Mouse (Mus musculus): ENCODE measurements around the gene Skap2. TPM values are rescaled to one million over a fixed set of nuclear protein-coding genes. Genes with fewer than 3 reads are reported as not detected.

Gene Skap2
- polyA plus RNA-seq, 1 experiment from 2014 or later = 30.3 TPM

DNA sequence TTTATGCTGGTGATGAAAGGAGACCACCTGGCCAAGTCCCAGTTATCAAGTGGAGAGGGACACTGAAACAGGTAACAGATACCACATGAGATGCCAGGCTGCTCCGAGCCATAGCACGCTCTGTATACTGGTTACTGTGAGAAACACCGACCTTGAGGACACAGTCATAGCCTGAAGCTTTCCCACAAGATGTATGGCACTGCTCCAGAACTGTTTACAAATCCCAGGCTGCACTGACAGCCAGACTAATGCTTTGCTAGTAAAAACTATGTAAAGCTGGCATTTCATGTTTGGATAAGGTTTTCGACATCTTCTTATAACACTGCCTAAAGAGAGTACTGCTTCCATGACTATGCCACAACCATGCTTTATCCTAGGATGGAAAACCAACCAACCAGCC, 90.5 kb downstream of the Skap2 start:
- H3K4me1 ChIP-seq (ENCODE audit: control insufficient read depth, insufficient read depth, low read depth, low read length) = no peaks in the 10 kb centered on the region
- H3K4me2 ChIP-seq (ENCODE audit: low read length) = no peak overlapping the region
- 78% methylated on average over 4 of the region's 4 CpGs for WGBS
- no peak overlapping the region for H3K27ac ChIP-seq (ENCODE audit: low read depth, low read length)
- no peak overlapping the region for H3K4me3 ChIP-seq (ENCODE audit: low read length)
- no peaks in the 10 kb centered on the region for H3K36me3 ChIP-seq (ENCODE audit: control insufficient read depth, insufficient read depth, low read length)
- no peaks in the 10 kb centered on the region for H3K27me3 ChIP-seq (replicated peaks; ENCODE audit: control insufficient read depth, insufficient read depth, low read length)
- no peaks in the 10 kb centered on the region for H3K9me3 ChIP-seq (ENCODE audit: control insufficient read depth, low read length)
- no peak for ATAC-seq
- no peak overlapping the region for H3K9ac ChIP-seq (ENCODE audit: low read depth, low read length)

DNA sequence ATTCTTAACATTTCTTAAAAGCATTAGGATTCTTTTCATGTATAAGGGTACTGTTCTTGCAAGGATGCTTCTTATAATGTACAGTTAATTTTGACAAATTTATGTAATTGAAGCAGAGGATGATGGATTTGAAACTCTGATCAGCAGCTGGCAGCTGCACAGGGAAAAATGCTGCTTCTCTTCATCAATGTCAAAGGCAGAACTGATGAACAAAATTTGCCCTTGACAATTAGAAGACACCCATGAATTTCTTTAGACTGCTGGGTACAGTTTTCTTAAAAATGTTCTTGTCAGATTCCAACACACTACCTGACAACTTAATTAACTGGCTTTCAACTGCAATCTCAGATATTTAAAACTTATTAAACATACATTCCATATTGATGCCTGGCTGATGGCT, 103.9 kb downstream of the Skap2 start:
- H3K9me3 ChIP-seq (ENCODE audit: control insufficient read depth, low read length) = no peaks in the 10 kb centered on the region
- no peaks in the 10 kb centered on the region for H3K27me3 ChIP-seq (replicated peaks; ENCODE audit: control insufficient read depth, insufficient read depth, low read length)
- H3K9ac ChIP-seq (ENCODE audit: low read depth, low read length) = no peak overlapping the region
- H3K27ac ChIP-seq (ENCODE audit: low read depth, low read length) = no peak overlapping the region
- H3K4me1 ChIP-seq (ENCODE audit: control insufficient read depth, insufficient read depth, low read depth, low read length) = no peaks in the 10 kb centered on the region
- no peak overlapping the region for H3K4me3 ChIP-seq (ENCODE audit: low read length)
- no peak overlapping the region for H3K4me2 ChIP-seq (ENCODE audit: low read length)
- H3K36me3 ChIP-seq (ENCODE audit: control insufficient read depth, insufficient read depth, low read length) = no peaks in the 10 kb centered on the region
- no peak for ATAC-seq

DNA sequence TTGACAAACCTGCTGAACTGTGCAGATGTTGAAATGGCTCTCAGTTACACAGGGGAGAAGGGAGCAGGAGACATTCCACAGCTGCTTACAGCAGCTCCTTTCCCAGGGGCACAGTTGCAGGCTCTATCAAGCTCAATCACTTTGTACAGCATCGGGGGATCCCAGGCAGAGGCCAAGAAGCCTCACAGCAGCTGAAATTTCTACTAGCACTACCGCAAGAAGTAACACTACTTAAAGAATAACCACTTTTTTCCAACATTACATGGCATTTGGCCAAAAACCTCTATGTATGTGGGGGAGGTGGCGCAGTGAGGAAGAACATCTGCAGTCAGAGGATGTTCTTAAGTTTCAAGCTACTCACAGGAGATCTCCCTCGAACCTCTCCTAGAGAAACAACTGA, 106.7 kb downstream of the Skap2 start:
- H3K27me3 ChIP-seq (replicated peaks; ENCODE audit: control insufficient read depth, insufficient read depth, low read length) = no peaks in the 10 kb centered on the region
- H3K9ac ChIP-seq (ENCODE audit: low read depth, low read length) = no peak overlapping the region
- no peaks in the 10 kb centered on the region for H3K9me3 ChIP-seq (ENCODE audit: control insufficient read depth, low read length)
- H3K4me1 ChIP-seq (ENCODE audit: control insufficient read depth, insufficient read depth, low read depth, low read length) = no peaks in the 10 kb centered on the region
- no peak for ATAC-seq
- no peak overlapping the region for H3K4me2 ChIP-seq (ENCODE audit: low read length)
- no peaks in the 10 kb centered on the region for H3K36me3 ChIP-seq (ENCODE audit: control insufficient read depth, insufficient read depth, low read length)
- H3K4me3 ChIP-seq (ENCODE audit: low read length) = no peak overlapping the region
- H3K27ac ChIP-seq (ENCODE audit: low read depth, low read length) = no peak overlapping the region
- WGBS = 53% methylated on average over 4 of the region's 4 CpGs

- no peak overlapping the region for H3K4me2 ChIP-seq (ENCODE audit: low read length)
- no peaks in the 10 kb centered on the region for H3K4me1 ChIP-seq (ENCODE audit: control insufficient read depth, insufficient read depth, low read depth, low read length)
- 89% methylated on average over 1 of the region's 1 CpGs for WGBS
- no peaks in the 10 kb centered on the region for H3K36me3 ChIP-seq (ENCODE audit: control insufficient read depth, insufficient read depth, low read length)
- no peak overlapping the region for H3K9ac ChIP-seq (ENCODE audit: low read depth, low read length)
- no peaks in the 10 kb centered on the region for H3K27me3 ChIP-seq (replicated peaks; ENCODE audit: control insufficient read depth, insufficient read depth, low read length)
- H3K9me3 ChIP-seq (ENCODE audit: control insufficient read depth, low read length) = no peaks in the 10 kb centered on the region
- no peak overlapping the region for H3K4me3 ChIP-seq (ENCODE audit: low read length)
- no peak for ATAC-seq
- no peak overlapping the region for H3K27ac ChIP-seq (ENCODE audit: low read depth, low read length)
Measured at GRCm38 (mm10) chr6:51901544-51901943, 110.8 kb downstream of the Skap2 start.

DNA sequence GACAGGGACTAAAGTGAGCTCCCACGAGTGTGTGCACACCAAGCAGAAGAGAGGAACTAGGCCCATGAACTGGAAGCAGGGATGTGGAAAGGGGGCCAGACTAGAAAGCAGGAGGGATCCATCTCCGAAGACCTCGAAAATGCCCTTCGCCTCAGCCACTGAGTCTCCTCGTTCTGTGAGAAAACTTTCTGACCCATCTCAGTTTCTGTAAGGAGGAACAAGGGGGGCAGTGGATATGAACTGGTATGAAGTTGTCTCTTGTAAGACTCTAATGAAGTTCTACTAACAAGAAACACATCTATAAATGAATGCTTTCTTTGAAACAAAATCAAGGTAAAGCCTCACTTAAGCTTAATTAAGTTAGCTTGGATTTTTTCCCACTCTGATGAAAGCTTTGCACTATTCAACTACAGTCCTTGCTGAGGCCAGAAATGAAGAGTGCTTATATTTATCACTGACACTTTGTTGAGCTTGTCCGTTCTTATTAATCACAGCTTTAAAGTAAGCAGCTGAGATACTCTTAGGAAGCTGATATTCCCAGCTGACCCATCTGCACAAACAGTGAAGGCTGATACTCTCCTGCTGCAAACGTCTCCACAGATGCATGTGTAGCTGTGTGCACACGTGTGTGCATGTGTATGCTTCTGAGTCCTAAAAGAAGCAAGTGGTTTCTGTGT, 113.9 kb downstream of the Skap2 start:
- no peak overlapping the region for H3K9ac ChIP-seq (ENCODE audit: low read depth, low read length)
- ATAC-seq = no peak
- H3K9me3 ChIP-seq (ENCODE audit: control insufficient read depth, low read length) = no peaks in the 10 kb centered on the region
- no peak overlapping the region for H3K4me2 ChIP-seq (ENCODE audit: low read length)
- WGBS = 82% methylated on average over 8 of the region's 8 CpGs
- H3K27me3 ChIP-seq (replicated peaks; ENCODE audit: control insufficient read depth, insufficient read depth, low read length) = no peaks in the 10 kb centered on the region
- no peaks in the 10 kb centered on the region for H3K36me3 ChIP-seq (ENCODE audit: control insufficient read depth, insufficient read depth, low read length)
- H3K27ac ChIP-seq (ENCODE audit: low read depth, low read length) = no peak overlapping the region
- no peaks in the 10 kb centered on the region for H3K4me1 ChIP-seq (ENCODE audit: control insufficient read depth, insufficient read depth, low read depth, low read length)
- H3K4me3 ChIP-seq (ENCODE audit: low read length) = no peak overlapping the region

GRCm38 (mm10) chr6:51895753-51896152, 116.6 kb downstream of the Skap2 start:
- Histone ChIP-seq H3K4me2 (ENCODE audit: low read length) (no peak overlapping the region), H3K9ac (ENCODE audit: low read depth, low read length) (no peak overlapping the region), H3K36me3 (ENCODE audit: control insufficient read depth, insufficient read depth, low read length) (no peaks in the 10 kb centered on the region), H3K27ac (ENCODE audit: low read depth, low read length) (no peak overlapping the region), H3K4me3 (ENCODE audit: low read length) (no peak overlapping the region), H3K27me3 (replicated peaks; ENCODE audit: control insufficient read depth, insufficient read depth, low read length) (no peaks in the 10 kb centered on the region), H3K9me3 (ENCODE audit: control insufficient read depth, low read length) (no peaks in the 10 kb centered on the region), H3K4me1 (ENCODE audit: control insufficient read depth, insufficient read depth, low read depth, low read length) (no peaks in the 10 kb centered on the region)
- 90% methylated on average over 3 of the region's 3 CpGs for WGBS
- ATAC-seq = no peak

- 87% methylated on average over 3 of the region's 3 CpGs for WGBS
- ATAC-seq = no peak
- H3K9me3 ChIP-seq (ENCODE audit: control insufficient read depth, low read length) = no peaks in the 10 kb centered on the region
Measured at GRCm38 (mm10) chr6:51894717-51895116, 117.6 kb downstream of the Skap2 start.

GRCm38 (mm10) chr6:51890356-51890755, 122.0 kb downstream of the Skap2 start:
- Histone ChIP-seq H3K4me1 (ENCODE audit: control insufficient read depth, insufficient read depth, low read depth, low read length) (no peaks in the 10 kb centered on the region), H3K9ac (ENCODE audit: low read depth, low read length) (no peak overlapping the region), H3K27ac (ENCODE audit: low read depth, low read length) (no peak overlapping the region), H3K36me3 (ENCODE audit: control insufficient read depth, insufficient read depth, low read length) (no peaks in the 10 kb centered on the region), H3K9me3 (ENCODE audit: control insufficient read depth, low read length) (no peaks in the 10 kb centered on the region), H3K4me2 (ENCODE audit: low read length) (no peak overlapping the region), H3K4me3 (ENCODE audit: low read length) (no peak overlapping the region), H3K27me3 (replicated peaks; ENCODE audit: control insufficient read depth, insufficient read depth, low read length) (no peaks in the 10 kb centered on the region)
- WGBS = 88% methylated on average over 5 of the region's 5 CpGs
- no peak for ATAC-seq

More at GRCm38 (mm10) chr6:51894717-51895116, 117.6 kb downstream of the Skap2 start:
- H3K27me3 ChIP-seq (replicated peaks; ENCODE audit: control insufficient read depth, insufficient read depth, low read length) = no peaks in the 10 kb centered on the region
- no peak overlapping the region for H3K4me3 ChIP-seq (ENCODE audit: low read length)
- H3K4me1 ChIP-seq (ENCODE audit: control insufficient read depth, insufficient read depth, low read depth, low read length) = no peaks in the 10 kb centered on the region
- H3K9ac ChIP-seq (ENCODE audit: low read depth, low read length) = no peak overlapping the region
- no peak overlapping the region for H3K27ac ChIP-seq (ENCODE audit: low read depth, low read length)
- H3K36me3 ChIP-seq (ENCODE audit: control insufficient read depth, insufficient read depth, low read length) = no peaks in the 10 kb centered on the region
- H3K4me2 ChIP-seq (ENCODE audit: low read length) = no peak overlapping the region

- H3K4me2 ChIP-seq (ENCODE audit: low read length) = no peak overlapping the region
- H3K4me3 ChIP-seq (ENCODE audit: low read length) = no peak overlapping the region
- no peaks in the 10 kb centered on the region for H3K27me3 ChIP-seq (replicated peaks; ENCODE audit: control insufficient read depth, insufficient read depth, low read length)
- ATAC-seq = no peak
- no peaks in the 10 kb centered on the region for H3K36me3 ChIP-seq (ENCODE audit: control insufficient read depth, insufficient read depth, low read length)
- H3K9ac ChIP-seq (ENCODE audit: low read depth, low read length) = no peak overlapping the region
- no peak overlapping the region for H3K27ac ChIP-seq (ENCODE audit: low read depth, low read length)
- no peaks in the 10 kb centered on the region for H3K9me3 ChIP-seq (ENCODE audit: control insufficient read depth, low read length)
- WGBS = 82% methylated on average over 4 of the region's 4 CpGs
- H3K4me1 ChIP-seq (ENCODE audit: control insufficient read depth, insufficient read depth, low read depth, low read length) = no peaks in the 10 kb centered on the region
Measured at GRCm38 (mm10) chr6:51889824-51890223, 122.5 kb downstream of the Skap2 start.

All from hindbrain, embryonic 16.5 days (tissue).